Mouse (Mus musculus) intestine, embryonic 15.5 days (tissue): ENCODE data around the gene Rabgef1. TPM values are rescaled to one million over a fixed set of nuclear protein-coding genes. Genes with fewer than 3 reads are reported as not detected.

ENCODE experiments used
- ATAC-seq: fragments of 200-750 bp; cut with Nextera tagmentation; 2 replicates; pipeline ENCODE4 v1.8.0; 2017; ENCODE audit warnings: moderate TSS enrichment, moderate library complexity
- H3K27ac ChIP-seq: fragments of 300-500 bp; sonication (generic); 2 replicates; pipeline ENCODE4 v1.5.1; 2015; ENCODE audit warnings: mild to moderate bottlenecking, inconsistent platforms
- H3K27me3 ChIP-seq: fragments of 300-500 bp; sonication (generic); replicated peaks from 2 replicates; pipeline ENCODE4 v1.6.1; 2015; ENCODE audit warnings: inconsistent platforms
- H3K36me3 ChIP-seq: fragments of 300-500 bp; sonication (generic); 2 replicates; pipeline ENCODE4 v1.6.1; 2015; ENCODE audit warnings: inconsistent platforms
- H3K4me1 ChIP-seq: fragments of 300-500 bp; sonication (generic); replicated peaks from 2 replicates; pipeline ENCODE4 v1.6.1; 2015; ENCODE audit warnings: inconsistent platforms
- H3K4me2 ChIP-seq: fragments of 300-500 bp; sonication (generic); replicated peaks from 2 replicates; pipeline ENCODE4 v1.6.1; 2015; ENCODE audit warnings: mild to moderate bottlenecking, inconsistent platforms
- H3K4me3 ChIP-seq: fragments of 300-500 bp; sonication (generic); replicated peaks from 2 replicates; pipeline ENCODE4 v1.5.1; 2015; ENCODE audit warnings: inconsistent platforms
- H3K9ac ChIP-seq: fragments of 300-500 bp; sonication (generic); 2 replicates; pipeline ENCODE4 v1.6.1; 2015; ENCODE audit warnings: inconsistent platforms
- H3K9me3 ChIP-seq: fragments of 300-500 bp; sonication (generic); 2 replicates; pipeline ENCODE4 v1.6.1; 2016; ENCODE audit warnings: inconsistent platforms
- WGBS: fragments of 180-500 bp; shearing (Covaris S2); methylation state at CpG from one replicate; pipeline ENCODE4 v1.1.7; 2015; 5-methylcytosine and 5-hydroxymethylcytosine counted together
- polyA plus RNA-seq: library from polyadenylated mRNA; unstranded; fragments of >200 nt; fragmentation: Nextera tagmentation; extraction: Ambion mirVana; gene quantifications from 2 replicates; pipeline ENCODE4 v1.2.1, GENCODE M21; 2015

The Rabgef1 gene
- polyA plus RNA-seq: 22.3 and 26.8 TPM in 2 replicates

DNA sequence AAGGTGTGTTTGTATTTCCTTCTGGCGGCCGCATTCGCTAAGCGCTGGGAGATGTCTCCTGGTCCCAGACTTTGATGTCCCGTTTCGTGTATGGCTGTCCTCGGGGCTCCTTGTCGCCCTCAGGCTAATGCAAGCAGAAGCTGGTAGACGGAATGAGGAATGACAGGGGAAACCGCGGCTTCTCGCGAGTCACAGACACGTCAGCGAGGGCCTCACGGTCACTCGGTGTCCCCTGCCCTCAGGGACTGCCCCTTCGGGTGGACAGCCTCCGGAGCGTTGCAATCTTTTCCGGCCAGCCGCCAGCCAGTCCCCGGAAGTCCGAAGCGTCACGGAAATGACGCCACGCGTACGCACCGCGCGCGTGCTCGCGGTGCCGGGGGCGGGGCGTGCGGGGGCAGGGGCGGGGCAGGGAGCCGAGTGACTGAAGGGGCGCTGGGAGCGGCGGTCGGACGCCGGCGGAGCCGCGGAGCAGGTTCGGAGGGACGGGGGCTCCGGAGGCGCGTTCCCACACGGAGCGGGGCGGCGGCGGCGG, at the start of gene Rabgef1:
TSS of gene Rabgef1 (plus strand) at position 376 of the 532 bp plus-strand sequence.
- Histone ChIP-seq H3K4me1 (peaks cover 8% of the 10 kb centered on the region; the same call in 1 of the 2 replicates), H3K9ac (peak within 1 kb of the TSS; percentile 86), H3K4me3 (peak within 1 kb of the TSS; percentile 89), H3K27me3 (no peaks in the 10 kb centered on the region), H3K4me2 (peak within 1 kb of the TSS; percentile 68), H3K9me3 (no peaks in the 10 kb centered on the region), H3K27ac (peak within 1 kb of the TSS; percentile 86), H3K36me3 (no peaks in the 10 kb centered on the region)
- peak; percentile 97 for ATAC-seq
- WGBS: under 1% methylated on average over 41 of the region's 62 CpGs

DNA sequence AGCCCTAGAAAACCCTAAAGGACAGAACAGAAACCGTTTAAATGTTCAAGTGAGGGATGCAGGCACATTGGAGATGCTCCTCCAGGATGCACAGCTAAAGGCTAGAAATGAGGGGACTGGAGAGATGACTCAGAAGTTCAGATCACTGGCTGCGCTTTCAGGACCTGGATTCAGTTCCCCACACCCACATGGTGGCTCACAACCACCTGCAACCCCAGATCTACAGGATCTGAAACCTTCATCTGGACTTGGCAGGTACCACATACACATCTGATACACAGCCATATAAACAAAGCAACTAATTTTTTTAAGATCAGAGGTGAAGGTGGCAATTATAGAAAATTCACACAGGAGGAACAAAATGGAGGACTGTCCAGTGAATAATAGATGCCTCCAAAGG, 49.2 kb upstream of the Rabgef1 start:
- H3K4me1 ChIP-seq: peaks cover 9% of the 10 kb centered on the region; the same call in 1 of the 2 replicates
- ATAC-seq: no peak
- H3K9ac ChIP-seq: no peak overlapping the region
- H3K4me3 ChIP-seq: no peak overlapping the region
- no peak overlapping the region for H3K4me2 ChIP-seq
- H3K36me3 ChIP-seq: no peaks in the 10 kb centered on the region
- 92% methylated on average over 2 of the region's 2 CpGs for WGBS
- H3K27ac ChIP-seq: no peak overlapping the region
- no peaks in the 10 kb centered on the region for H3K27me3 ChIP-seq
- H3K9me3 ChIP-seq: no peaks in the 10 kb centered on the region

DNA sequence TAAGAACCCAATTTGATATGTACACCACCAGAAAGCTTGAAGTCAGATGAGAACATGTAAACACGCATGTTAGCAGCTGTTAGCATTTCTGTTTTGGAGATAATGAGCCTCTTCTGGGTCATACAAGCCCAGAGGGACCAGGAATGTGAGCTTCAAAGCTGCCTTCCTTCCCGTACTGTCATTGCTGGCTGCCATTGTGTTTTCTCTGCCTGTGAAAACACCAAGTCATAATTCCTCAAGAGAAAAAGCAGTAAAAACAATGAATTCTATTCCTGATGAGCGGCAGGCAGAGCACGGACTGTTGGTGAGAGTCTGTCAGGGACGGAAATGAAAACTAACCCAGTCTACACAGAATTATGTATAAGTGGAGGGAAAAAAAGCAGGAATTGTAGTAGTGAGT, 47.3 kb upstream of the Rabgef1 start:
- Histone ChIP-seq H3K27me3 (no peaks in the 10 kb centered on the region), H3K9ac (no peak overlapping the region), H3K4me1 (peaks cover 5% of the 10 kb centered on the region; the same call in 1 of the 2 replicates), H3K27ac (no peak overlapping the region), H3K4me2 (no peak overlapping the region), H3K36me3 (no peaks in the 10 kb centered on the region), H3K4me3 (no peak overlapping the region), H3K9me3 (no peaks in the 10 kb centered on the region)
- ATAC-seq: no peak
- WGBS: 73% methylated on average over 5 of the region's 5 CpGs

DNA sequence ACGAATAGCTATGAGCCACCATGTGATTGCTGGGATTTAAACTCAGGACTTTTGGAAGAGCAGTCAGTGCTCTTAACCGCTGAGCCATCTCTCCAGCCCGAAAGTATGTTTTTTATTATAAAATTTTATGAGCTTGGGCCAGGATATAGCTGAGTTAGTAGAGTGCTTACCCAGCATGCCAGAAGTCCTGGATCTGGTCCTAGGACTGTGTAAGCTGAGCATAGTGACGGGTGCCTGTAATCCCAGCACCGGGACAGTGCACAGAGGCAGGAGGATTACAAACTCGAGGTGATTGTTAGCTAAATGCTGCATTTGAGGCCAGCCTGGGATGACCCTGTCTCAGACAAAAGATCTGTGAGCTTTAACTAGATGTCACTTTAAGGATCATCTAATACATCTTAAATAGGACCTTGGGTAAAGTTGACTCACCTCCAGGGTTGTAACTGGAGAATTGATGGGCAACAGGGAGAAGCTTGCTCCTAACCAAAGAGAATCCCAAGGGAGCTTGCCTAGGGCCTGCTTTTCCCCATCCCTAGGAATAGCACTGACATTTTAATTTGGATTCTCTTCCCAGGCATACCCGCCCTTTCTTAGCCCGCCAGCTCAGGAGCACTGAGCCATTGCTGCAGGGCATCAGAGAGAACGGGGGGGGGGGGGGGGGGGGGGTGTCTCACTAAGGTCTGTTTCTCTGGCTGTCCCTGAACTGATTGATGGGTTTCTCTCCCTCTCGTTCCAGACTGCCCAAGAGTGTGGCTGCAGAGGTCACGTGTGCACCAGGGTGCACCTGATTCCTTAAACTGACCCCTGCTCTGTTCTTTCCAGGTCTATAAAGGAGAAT, 42.7 kb upstream of the Rabgef1 start:
- H3K4me1 ChIP-seq: no peaks in the 10 kb centered on the region
- no peak overlapping the region for H3K4me2 ChIP-seq
- H3K27me3 ChIP-seq: no peaks in the 10 kb centered on the region
- H3K9ac ChIP-seq: no peak overlapping the region
- no peak overlapping the region for H3K27ac ChIP-seq
- no peak overlapping the region for H3K4me3 ChIP-seq
- WGBS: 66% methylated on average over 11 of the region's 11 CpGs
- ATAC-seq: no peak
- H3K9me3 ChIP-seq: no peaks in the 10 kb centered on the region
- no peaks in the 10 kb centered on the region for H3K36me3 ChIP-seq

DNA sequence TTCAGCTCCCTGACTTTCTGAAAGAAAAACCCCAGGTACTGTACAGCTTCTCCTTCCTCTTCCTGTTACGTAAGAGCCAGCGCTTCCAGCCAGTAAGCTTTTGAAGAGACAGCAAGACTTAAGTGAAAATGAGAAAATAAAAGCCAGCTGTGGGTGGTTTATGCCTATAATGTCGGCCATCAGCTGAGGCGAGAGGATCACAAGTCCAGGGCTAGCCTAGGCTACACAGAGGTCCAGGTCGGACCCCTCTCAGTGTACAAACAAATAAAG, 42.1 kb upstream of the Rabgef1 start:
- Histone ChIP-seq H3K4me1 (no peaks in the 10 kb centered on the region), H3K9ac (no peak overlapping the region), H3K36me3 (no peaks in the 10 kb centered on the region), H3K9me3 (no peaks in the 10 kb centered on the region), H3K4me3 (no peak overlapping the region), H3K27ac (no peak overlapping the region), H3K4me2 (no peak overlapping the region), H3K27me3 (no peaks in the 10 kb centered on the region)
- no peak for ATAC-seq
- 85% methylated on average over 5 of the region's 5 CpGs for WGBS

DNA sequence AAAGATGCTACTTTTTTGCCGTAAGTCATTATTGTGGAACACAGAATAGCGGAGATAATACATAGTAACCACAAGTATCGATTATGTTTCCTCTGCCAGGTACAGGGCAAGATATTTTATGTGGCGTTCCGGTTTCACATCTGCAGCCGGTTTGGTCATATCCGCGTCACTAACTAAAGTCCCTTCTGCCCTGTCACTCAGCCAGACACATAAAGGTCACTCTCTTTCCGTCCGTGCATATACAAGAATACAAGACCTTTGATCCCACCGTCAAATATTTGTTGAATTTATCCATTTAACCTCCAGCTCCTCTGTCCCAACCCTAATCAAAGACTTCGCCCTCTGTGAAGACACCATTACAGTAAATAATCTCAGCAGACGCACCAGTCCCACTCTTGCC, 35.0 kb upstream of the Rabgef1 start:
- Histone ChIP-seq H3K9ac (no peak overlapping the region), H3K4me1 (no peaks in the 10 kb centered on the region), H3K27ac (no peak overlapping the region), H3K27me3 (no peaks in the 10 kb centered on the region), H3K4me3 (no peak overlapping the region), H3K9me3 (no peaks in the 10 kb centered on the region), H3K36me3 (no peaks in the 10 kb centered on the region), H3K4me2 (no peak overlapping the region)
- no peak for ATAC-seq
- 93% methylated on average over 13 of the region's 13 CpGs for WGBS

DNA sequence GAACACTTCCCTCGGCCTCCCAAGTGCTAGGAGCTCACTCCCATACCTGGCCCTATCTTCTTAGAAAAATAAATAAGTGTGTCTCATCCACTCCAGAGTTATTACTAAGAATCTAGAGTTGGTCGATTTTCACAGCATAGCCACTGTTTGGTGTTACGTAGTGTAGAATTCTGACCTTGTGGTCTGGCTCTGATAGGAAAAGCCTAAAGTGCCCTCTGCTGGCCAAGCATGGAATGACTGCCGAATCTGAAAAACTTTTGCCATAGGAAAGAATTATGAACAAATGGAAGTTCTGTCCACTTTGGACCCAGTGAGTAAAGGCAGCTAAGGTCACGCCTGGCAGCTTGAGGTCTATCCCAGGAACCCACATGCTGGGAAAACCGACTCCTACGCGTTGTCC, 32.2 kb upstream of the Rabgef1 start:
- no peak overlapping the region for H3K27ac ChIP-seq
- no peak overlapping the region for H3K4me3 ChIP-seq
- H3K9me3 ChIP-seq: no peaks in the 10 kb centered on the region
- peaks cover 6% of the 10 kb centered on the region for H3K4me1 ChIP-seq
- no peaks in the 10 kb centered on the region for H3K27me3 ChIP-seq
- no peak for ATAC-seq
- no peaks in the 10 kb centered on the region for H3K36me3 ChIP-seq
- 25% methylated on average over 8 of the region's 8 CpGs for WGBS
- no peak overlapping the region for H3K4me2 ChIP-seq
- H3K9ac ChIP-seq: no peak overlapping the region

DNA sequence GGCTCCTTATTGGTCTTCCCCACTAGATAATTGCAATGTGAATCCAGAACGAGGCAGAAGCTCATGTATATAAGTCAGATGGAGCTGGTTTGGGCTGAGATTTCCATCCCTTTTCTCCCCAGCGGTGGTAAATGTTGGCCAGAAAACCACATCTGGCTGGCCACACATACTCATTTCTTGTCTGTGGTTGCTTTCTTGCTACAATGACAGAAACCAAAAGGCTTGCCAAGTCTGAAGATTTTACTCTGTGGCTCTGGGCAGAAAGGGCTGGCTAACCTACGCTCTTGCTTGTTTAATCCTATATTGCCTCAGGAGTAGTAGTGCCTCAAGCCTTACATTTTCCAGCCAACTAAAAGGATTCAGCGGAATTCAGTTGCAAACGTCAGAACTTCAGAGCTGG, 30.5 kb upstream of the Rabgef1 start:
- Histone ChIP-seq H3K27ac (no peak overlapping the region), H3K4me1 (peaks cover 11% of the 10 kb centered on the region), H3K4me3 (no peak overlapping the region), H3K27me3 (no peaks in the 10 kb centered on the region), H3K4me2 (no peak overlapping the region), H3K9ac (no peak overlapping the region), H3K36me3 (no peaks in the 10 kb centered on the region), H3K9me3 (no peaks in the 10 kb centered on the region)
- WGBS: 83% methylated on average over 5 of the region's 5 CpGs
- no peak for ATAC-seq

DNA sequence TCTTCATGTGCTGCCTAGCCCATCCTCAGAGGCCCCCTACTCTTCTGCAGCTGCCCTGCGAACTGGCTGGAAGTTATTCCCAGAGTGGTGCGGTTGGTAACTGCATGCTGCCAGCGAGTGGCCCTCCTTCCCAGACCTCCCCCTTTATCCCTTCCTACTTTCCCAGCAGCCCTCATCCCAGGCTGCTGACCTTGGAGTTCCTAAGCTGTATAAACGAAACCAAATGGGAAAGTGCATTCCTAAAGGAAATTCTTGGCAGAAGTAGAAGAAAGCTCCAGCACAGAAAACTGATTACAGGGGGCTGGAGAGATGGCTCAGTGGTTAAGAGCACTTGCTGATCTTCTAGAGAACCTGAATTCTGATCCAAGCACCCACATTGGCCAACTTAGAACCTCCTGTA, 29.6 kb upstream of the Rabgef1 start:
- Histone ChIP-seq H3K9ac (no peak overlapping the region), H3K36me3 (no peaks in the 10 kb centered on the region), H3K4me3 (no peak overlapping the region), H3K27ac (no peak overlapping the region), H3K4me2 (no peak overlapping the region), H3K4me1 (peaks cover 11% of the 10 kb centered on the region), H3K9me3 (no peaks in the 10 kb centered on the region), H3K27me3 (no peaks in the 10 kb centered on the region)
- WGBS: 44% methylated on average over 4 of the region's 4 CpGs
- no peak for ATAC-seq

DNA sequence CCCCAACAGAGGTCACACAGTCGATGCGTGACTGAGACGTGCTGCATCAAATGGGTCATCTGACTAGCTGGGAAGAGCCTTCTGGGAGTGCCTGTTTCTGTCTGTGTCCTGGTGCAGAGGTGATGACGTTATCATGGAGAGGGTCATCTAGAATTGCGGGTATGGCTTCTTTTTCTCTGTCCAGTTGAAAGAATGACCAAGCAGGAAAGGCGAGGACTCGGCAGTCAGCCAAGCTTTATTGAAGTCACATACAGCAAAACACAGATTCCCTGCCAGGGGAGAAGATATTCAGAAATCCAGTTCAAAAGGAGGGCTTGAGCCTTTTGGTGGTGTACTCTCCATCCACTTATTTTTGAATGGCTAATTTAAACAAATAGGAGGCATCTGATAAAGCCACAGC, 28.5 kb upstream of the Rabgef1 start:
- Histone ChIP-seq H3K9ac (no peak overlapping the region), H3K4me2 (no peak overlapping the region), H3K4me3 (no peak overlapping the region), H3K36me3 (no peaks in the 10 kb centered on the region), H3K27ac (no peak overlapping the region), H3K4me1 (peaks cover 11% of the 10 kb centered on the region), H3K9me3 (no peaks in the 10 kb centered on the region), H3K27me3 (no peaks in the 10 kb centered on the region)
- WGBS: 92% methylated on average over 7 of the region's 7 CpGs
- no peak for ATAC-seq

DNA sequence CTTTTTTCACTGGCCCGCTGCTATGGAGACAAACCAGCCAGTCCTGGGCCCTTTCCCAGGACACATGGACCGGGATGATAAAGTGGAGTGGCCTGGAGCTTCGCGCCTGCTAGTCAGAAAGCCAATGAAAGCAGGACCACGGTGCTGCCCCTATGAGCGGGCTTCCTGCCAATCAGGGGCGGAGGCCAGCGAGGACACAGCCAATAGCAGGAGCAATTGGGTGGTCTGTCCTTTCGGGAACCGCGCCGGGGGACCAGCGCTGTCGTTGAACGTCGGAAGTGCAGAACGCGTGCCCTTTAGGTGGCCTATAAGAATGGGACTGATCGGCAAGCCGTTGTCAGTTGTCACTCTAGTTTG, 27.6 kb upstream of the Rabgef1 start:
- H3K4me2 ChIP-seq: peak overlapping the region; percentile 96
- WGBS: 5% methylated on average over 20 of the region's 20 CpGs
- no peaks in the 10 kb centered on the region for H3K9me3 ChIP-seq
- H3K4me3 ChIP-seq: peak overlapping the region; percentile 62
- H3K27ac ChIP-seq: peak overlapping the region; percentile 61; the same call in 1 of the 2 replicates
- H3K36me3 ChIP-seq: no peaks in the 10 kb centered on the region
- peak; percentile 32 for ATAC-seq
- H3K9ac ChIP-seq: peak overlapping the region; percentile 35
- H3K27me3 ChIP-seq: no peaks in the 10 kb centered on the region
- peaks cover 11% of the 10 kb centered on the region for H3K4me1 ChIP-seq

DNA sequence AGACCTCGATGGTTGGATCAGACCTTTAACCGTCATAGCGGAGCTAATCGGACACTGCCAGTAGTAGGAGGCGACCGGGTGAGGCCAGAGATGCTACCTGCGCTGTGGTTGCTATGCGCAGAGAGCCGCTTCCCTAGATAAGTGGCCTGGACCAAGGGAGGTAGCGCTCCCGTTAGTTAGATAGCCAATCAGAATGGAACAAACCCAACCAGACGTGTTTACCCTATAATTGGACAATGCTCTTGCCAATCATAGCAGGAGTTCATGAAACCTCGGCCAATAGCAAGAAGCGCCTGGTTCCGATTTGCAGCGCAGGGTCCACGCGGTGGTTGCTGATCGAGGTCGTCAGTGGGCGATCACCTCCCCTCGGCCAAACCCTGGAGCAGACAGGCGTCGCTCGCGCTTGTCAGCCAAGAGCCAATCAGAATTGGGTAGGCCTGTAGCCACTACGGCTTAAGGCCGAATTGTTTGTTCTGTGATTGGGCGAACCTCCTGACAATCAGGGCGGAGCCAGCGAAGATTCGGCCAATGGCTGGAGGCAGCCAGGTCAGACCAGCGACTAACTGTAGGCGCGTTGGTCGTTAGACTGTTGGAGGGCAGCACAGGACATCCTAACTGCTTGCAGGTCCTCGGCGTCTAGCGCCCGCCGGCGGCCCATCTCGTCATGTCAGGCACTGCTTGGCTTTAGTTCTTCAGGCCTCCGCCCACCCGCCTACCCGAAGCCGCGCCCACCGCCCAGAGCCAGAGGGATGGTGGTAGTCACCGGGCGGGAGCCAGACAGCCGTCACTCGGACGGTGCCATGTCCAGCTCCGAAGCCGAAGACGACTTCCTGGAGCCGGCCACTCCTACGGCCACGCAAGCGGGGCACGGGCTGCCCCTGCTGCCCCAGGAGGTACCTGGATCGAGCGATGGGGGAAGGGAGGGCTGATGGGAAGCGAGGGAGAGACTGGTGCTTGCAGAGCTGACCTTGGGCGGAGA, 27.0 kb upstream of the Rabgef1 start, which contains the start of gene Kctd7:
TSS of gene Kctd7 (plus strand) at position 528 of the 979 bp plus-strand sequence.
- Histone ChIP-seq H3K4me3 (peak within 1 kb of the TSS; percentile 62), H3K36me3 (no peaks in the 10 kb centered on the region), H3K27ac (peak within 1 kb of the TSS; percentile 61), H3K27me3 (no peaks in the 10 kb centered on the region), H3K9me3 (no peaks in the 10 kb centered on the region), H3K4me2 (peak within 1 kb of the TSS; percentile 96), H3K9ac (peak within 1 kb of the TSS; percentile 77), H3K4me1 (peaks cover 11% of the 10 kb centered on the region)
- WGBS: under 1% methylated on average over 66 of the region's 66 CpGs
- ATAC-seq: peak; percentile 99
